Mouse (Mus musculus) left cerebral cortex, adult 18-20 months (tissue): ENCODE data around the gene Klhdc9. TPM values are rescaled to one million over a fixed set of nuclear protein-coding genes. Genes with fewer than 3 reads are reported as not detected.
A peak's percentile ranks its signal among the peaks of the same experiment; 100 is the strongest.

Source experiments
- DNase-seq, 2 experiments: peaks; one replicate each; pipeline ENCODE4 v3.0.0; 2021 to 2022; ENCODE audit warnings: low spot score in 2 of 2, mixed read lengths in 1 of 2
- long read RNA-seq, 2 experiments: library from polyadenylated mRNA; stranded (forward); transcript quantifications; one replicate each; pipeline ENCODE4 v2.0.0; 2021
- total RNA-seq, 2 experiments: library from RNA; stranded (reverse); gene quantifications; 2 replicates each; pipeline ENCODE4 v1.2.3; 2021

Gene Klhdc9
- total RNA-seq: 1 to 10 TPM; 7.1 to 8.0 TPM
- long read RNA-seq, experiment 1, transcript Klhdc9-201 (4 exons, 1,558 nt): major isoform, 7 of 10 reads
- long read RNA-seq, experiment 1, partial matches to known transcripts: 0 of 10 reads
- long read RNA-seq, experiment 1, other reads (novel, unspliced or antisense): 3 of 10 reads
- long read RNA-seq, experiment 2, transcript Klhdc9-201 (4 exons, 1,558 nt): major isoform, 11 of 13 reads
- long read RNA-seq, experiment 2, partial matches to known transcripts: 1 of 13 reads
- long read RNA-seq, experiment 2, other reads (novel, unspliced or antisense): 1 of 13 reads

DNA sequence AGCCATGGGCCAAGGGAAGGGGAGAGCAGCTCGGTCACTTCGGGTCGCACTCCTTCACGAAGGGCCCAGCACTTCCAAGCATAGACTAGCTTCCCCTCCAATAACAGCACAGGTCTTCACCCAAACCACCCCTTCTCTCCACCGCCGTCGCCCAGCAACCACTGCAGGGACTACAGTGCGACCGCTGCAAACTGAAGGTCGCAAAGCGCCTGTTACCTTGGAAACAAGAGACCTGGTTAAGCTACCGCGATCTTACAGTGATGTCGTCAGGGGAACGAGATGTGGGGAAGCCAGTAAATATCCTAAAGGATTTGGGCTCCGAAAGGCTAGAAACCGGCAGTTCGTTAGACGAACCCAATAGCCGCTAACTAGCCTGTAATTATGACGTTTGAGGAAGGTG is at the start of gene Klhdc9:
Klhdc9 (minus strand) TSS at position 143 of the 400 bp plus-strand sequence.
- DNase-seq: peak; percentile 83 to 86

DNA sequence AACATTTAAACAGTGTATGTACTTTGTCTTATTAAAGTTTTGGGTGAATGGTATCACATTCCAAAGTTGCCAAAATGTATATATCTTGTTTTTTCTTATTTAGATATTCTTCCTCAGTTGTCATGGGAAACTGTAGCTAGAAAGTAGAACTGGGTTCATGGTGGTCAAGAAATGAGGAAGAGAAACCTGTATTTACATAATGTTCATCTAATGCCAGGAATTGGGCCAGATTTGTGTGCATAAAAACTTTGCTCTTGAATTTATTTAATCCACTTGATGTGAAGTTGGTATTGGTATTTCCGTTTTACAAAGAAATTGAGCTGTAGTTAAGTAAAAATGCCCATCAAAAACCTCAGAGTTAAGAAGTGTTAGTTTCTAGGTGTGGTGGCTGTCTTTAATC is 49.6 kb upstream of the Klhdc9 start:
- DNase-seq: no peak

DNA sequence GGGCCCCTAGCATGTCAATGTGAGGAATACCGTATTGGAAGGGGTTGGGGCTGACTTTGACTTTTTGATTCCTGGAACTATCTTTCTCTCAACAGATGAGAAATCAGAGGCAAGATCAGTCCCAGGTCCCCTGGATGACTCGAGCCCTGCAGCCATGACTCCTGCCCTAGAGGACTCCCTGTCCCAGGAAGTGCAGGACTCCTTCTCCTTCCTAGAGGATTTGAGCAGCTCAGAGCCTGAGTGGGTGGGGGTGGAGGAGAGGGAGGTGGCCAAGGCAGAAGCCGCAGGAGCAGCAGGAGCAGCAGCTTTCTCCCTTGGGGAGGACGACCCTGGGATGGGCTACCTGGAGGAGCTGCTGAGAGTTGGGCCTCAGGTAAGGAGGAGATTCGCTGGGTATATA is 46.7 kb upstream of the Klhdc9 start:
- DNase-seq: no peak

DNA sequence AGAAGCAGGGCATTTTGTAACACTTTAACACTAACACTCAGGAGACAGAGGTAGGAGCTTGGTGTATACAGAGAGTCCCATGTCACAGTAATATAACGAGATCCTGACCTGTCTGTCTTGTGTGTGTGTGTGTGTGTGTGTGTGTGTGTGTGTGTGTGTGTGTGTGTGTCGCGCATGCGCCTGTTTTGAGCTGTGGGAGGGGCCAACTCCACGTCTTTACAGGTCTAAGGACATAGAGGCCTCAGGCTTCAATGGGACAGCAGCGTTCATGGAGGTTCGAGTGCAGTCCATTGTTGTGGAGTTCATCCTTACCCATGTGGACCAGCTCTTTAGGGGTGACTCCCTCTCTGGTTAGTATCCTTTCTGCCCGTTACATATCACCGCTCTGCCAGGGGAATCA is 42.4 kb upstream of the Klhdc9 start:
- DNase-seq: no peak

DNA sequence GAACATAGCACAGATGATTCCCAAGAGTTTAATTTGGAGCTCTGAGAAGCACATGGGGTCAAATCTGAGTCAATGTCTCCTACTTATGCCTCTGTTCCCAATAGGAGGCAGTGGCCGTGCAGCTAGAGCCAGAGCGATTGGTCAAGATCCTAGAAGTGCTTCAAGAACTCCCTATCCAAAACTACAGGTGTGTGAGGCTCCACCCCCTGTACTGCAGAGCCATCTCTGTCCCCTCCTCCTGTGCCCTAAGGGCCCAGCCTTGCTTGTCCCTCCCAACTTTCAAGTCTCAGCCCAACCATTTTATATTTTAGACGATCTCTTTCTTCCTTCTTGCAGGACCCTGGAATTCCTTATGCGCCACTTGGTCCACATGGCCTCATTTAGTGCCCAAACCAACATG is 41.2 kb upstream of the Klhdc9 start:
- DNase-seq: no peak

DNA sequence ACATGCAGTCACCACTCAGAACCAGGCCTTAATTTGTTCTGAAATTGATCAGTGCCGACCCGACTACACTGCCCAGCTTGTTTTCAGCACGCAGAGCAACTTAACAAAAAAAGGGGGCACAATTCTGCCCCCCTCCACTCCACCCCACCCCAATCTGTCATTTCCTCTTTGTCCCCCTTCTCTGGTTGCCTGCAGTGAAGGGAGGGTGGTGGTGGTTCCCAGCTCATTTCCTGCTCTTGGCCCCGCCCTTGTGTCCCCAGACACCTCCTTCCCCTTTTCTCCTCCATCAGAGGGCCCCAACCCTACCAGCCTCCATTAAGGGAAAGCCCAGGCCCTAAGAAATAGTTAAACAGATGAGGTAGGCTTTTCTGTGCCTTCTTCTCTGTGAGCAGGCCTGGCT is 29.5 kb upstream of the Klhdc9 start:
- DNase-seq: no peak

DNA sequence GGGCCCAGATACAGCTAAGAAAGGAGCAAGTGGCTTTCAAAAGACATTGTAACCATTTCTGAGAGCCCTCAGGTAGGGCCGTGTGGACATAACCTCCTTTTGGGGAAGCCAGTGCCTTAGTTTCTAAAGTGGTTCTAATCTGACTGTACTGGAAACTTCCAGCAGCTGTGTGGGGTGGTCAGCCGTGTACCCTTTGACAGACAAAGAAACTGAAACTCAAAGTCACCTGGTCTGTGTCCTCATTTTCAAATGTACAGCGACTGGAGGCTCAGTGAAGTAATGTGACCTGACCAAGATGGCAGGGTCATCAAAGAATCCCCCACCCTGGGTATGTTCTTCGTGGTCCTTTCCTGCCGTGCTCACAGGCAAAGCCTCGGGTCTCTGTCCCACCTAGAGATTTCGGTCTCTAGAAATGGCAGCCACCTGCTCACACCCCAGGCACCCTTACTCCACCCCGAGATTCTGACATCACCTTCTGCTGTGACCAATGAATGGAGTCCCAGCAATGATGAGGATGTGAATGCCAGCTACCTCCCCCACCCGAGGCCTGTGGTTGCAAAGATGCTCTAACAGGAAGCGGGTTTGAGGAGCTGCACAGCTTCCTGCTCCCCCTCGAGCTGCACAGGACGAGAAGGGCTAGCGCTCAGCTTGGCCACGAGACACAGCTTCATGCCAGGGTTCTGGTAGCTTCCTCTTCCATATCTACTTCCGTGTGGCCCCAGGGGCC is 27.9 kb upstream of the Klhdc9 start, which contains the start of gene Arhgap30:
Arhgap30 (plus strand) TSS at position 579 of the 727 bp plus-strand sequence.
- no peak for DNase-seq

DNA sequence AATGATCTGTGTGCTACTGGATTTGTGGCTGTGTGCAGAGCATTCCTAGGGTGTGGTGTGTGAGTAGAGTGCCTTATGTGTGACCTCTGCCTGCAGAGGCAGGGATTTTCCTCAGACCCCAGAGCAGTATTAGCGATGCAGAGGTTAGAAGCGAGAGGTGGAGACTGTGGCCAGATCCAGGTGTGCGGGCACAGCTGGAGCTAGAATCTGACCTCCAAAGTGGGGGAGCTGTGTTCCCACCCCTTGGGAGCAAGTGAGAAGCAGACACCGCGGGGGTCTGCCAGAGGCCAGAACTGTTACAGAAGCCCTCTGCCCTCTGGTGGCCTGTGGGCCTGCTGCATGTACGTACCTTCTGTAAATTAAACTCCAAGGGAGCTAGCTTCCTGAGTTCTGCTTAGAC is 26.5 kb upstream of the Klhdc9 start:
- DNase-seq: no peak

DNA sequence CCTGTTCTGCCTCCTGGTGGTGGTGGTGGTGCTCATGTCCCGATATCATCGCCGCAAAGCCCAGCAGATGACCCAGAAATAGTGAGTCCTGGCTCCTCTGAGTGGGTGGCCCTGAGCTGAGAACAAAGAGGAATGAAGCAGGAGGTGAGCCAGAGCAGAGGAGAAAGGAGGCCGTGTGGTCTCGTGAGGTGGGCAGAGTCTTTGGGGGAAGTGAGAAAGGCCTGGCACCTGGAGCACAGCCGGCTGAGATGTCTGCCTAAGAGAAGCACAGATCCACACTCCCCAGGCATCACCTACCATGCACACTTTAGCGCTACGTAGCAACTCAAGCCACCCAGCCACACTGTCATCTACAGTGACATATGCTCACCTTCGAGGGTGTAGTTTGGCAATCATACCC is 24.6 kb upstream of the Klhdc9 start:
- no peak for DNase-seq

DNA sequence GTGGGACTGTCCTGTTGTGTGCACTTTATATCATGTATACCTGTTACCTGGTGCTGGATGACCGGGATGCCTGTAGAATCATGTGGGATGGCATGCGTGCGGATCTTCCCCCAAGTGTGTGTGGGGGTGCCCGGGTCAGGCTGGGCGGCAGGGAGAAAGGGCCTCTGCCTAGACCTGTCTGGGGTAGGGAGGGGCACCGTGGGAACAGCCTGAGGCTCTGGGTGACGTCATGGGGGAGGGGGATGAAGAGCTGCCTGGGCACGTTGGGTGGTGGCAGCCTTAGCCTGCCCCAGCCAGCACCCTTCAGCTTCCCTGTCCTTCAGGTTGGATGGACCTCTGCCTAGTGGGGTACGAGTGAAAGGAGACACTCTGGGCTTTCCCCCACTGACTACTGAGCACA is 23.8 kb upstream of the Klhdc9 start:
- no peak for DNase-seq

DNA sequence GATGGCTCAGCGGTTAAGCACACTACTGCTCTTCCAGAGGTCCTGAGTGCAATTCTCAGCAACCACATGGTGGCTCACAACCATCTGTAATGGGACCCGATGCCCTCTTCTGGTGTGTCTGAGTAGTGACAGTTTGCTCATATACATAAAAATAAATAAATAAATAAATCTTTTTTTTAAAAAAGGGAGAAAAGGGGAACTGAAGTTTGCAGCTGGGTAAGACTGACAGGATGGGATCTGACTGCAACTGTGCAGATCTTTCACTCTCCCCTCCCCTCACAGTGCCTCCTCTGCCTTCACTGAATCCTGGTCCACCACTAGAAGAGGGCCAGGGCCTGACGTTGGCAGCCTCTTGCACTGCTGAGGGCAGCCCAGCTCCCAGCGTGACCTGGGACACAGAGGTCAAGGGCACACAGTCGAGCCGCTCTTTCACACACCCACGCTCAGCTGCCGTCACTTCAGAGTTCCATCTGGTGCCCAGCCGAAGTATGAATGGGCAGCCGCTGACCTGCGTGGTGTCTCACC is 21.6 kb upstream of the Klhdc9 start:
- DNase-seq: no peak

DNA sequence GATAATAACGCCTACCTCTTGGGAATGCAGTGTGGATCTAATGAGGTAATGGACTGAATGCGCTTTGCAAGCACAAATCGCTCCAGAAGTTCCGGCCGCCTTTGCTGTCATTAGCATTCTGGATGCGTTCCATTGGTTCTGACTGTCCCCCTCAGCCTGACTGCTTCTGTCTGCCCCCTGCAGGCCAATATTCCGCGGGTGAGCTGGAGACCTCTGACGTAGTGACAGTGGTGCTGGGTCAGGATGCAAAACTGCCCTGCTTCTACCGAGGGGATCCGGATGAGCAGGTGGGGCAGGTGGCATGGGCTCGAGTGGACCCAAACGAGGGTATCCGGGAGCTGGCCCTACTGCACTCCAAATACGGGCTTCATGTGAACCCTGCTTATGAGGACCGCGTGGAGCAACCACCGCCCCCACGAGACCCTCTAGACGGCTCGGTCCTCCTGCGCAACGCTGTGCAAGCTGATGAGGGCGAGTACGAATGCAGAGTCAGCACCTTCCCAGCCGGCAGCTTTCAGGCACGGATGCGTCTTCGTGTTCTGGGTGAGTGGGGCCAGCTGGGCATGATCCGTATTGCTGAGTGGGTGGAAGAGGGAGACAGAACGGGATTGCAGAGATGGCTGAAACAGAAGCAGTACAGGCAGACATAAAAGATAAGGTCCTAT is 19.5 kb upstream of the Klhdc9 start:
- DNase-seq: peak; percentile 73 to 81

DNA sequence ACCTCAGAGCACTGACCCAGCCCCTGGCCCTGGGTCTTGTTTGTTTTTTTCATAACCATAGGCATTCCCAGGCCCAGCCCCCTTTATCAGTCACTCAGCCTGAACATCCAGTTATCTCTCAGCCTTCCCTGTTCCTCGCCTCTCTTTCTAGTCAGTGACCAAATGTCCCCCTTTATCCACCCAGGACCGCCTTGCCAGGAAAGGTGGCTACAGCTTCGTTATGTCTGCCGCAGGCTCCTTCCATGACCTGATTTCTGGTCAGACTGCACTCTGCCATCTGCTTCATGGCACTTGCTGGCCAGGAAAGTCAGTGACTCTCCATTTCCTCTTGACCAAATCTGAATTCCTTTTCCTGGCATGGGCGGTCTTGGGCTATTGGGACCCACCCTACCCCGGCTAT is 17.7 kb upstream of the Klhdc9 start:
- DNase-seq: no peak

DNA sequence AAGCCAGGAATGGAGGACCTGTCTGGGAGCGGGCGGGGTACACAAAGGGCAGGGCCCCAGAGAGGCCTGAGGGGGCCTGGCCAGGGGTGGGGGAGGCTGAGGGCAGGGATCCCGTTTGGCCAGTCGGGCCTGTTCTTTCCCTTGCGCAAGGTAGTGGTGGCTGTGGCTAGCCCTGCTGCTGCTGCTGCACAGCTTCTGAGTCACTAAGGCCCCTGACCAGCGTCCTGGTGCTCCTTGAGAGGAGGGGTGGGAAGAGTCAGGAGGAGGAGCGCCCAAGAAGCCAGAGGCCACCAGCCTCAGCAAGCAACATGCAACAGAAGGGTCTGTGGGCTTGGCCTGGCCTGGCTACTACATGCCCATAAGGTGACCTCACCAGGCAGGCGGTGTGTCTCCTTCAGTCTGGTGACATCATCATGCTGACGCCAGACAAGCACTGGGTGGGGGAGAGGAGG is 15.1 kb upstream of the Klhdc9 start:
- no peak for DNase-seq

DNA sequence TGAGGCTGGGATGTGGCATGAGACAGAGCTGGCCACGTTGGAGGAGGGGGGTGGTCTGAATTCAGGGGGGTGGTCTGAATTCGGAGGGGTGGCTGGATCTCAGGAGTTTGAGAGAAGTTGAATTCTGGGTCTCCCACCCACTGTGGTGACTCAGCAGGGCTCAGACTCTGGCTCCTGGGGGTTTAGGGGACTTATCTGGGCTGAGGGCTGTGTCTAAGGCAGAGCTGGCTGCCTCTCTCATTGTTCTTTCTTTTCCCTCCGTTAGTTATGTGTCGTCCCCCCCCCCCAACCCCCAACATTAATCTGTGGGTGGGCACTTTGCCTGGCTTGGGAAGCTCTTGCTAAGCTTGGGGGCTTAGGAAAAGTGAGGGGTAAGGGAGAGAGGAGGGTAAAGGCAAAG is 13.3 kb upstream of the Klhdc9 start:
- DNase-seq: no peak

DNA sequence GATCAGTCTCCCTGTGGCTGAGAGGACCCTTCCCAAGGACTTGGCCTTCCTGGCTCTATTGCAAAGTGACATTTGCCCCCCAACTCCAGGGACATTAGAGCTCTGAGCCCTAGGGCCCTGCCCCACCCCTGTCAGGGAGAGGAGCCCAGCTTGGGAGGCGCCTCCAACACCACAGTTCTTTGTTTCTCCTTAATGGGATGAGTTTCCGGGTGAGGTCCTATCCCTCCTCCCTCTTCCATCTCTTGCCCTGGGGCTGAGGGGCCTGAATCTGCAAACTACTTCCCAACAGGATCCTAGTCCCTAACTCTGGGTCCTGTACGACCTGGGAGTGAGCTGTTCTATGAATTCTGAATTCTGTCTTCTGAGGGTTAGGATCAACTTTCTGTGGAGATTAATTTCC is 12.3 kb upstream of the Klhdc9 start:
- DNase-seq: no peak

DNA sequence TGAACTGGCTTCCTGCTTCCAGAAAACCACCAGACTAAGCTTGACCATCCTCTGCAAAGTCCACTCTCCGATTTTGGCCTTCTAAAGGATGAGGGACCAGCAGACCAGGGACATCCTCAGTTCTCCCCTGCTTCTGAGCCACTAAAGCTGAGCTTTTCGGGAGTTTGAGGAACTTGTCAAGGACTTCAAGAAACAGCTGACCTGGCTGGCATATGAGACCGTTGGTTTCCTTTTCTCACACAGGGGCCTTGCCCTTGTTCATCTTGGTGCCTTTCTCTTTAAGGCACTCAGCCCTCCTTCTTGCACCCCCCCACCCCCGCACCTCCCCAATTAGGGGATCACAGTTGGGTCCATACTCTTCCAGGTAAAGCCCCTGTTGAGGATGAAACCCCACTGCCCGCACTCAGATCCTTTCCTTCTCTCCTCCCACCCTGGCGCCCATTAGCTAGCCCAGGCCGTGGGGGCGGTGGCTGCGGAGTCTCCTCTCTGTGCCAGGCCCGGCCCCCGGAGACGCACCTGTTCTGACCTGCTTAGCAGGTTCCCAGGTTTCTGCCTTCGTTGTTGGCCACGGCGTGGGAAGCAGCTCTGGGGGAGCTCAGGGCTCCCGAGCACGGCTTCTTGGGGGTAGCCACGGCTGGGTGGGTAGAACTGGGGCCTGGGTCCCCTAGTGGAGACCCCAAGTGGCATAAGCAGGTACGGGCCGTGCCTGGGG is 9.4 kb upstream of the Klhdc9 start, which contains the start of gene Nectin4:
Nectin4 (plus strand) TSS at position 255 of the 712 bp plus-strand sequence.
- DNase-seq: no peak

DNA sequence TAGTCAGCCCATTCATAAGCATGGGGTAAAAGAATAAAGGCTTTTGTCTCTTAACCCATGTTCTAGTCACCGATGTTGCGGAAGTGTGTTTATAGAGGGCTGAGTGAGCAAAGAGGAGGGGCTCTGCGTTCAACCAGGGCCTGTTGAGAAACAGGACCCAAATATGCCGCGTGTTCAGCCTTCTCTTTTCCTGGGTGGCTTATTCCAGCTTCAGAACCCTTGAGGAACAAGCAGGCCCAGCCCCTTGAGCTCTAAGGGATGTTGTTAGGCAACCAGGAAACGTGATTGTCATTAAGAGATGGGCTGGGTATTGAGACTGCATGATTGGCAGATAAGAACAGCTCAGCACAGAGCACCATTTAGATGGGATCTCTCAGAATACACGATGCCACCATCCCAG is 5.3 kb upstream of the Klhdc9 start:
- no peak for DNase-seq

DNA sequence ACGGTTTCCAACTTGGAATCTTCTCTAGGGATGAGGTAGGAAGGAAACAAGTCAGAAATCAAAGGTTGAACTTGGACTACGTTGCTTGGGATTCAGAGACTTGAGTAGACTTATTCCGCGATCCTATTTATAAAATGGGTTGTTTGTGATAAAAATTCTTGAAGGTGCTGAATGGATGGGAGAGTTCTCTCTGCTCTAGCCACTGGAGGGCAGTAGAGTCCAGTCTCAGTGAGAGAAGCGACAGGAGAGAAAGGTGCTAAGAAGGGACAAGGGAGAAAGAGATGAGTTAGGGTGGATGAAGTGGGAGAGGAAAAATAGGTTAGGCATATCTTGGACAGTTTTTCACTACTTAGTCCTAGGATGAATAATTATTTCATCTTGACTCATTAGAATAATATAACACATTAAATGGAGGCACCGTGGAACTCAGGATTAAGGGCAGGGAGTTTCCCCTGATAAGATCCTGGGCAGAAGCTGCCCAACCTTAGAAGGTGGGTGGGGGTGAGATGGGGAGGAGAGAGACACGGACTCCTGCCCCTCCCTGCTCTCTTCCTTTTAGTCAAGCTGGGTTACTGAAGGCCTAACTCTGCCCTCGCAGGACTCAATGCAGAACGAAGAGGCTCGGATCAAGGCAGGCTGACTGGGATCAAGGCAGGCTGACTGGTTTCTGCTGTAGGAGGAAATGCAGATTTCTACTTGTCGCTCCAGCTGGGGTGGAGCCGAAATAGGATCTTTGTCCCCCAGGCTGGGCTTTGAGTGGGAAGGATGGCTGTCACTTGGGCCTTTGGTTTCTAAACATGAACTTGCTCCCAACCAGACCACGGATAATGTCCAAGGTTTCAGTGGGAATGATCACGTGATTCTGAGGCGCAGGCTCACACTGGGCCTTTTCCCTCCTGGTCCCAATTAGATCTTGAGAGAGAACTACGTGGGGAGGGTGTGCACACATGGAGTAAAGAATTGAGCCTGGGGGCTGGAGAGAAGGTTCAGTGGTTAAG is 807 bp upstream of the Klhdc9 start:
- DNase-seq: peak; percentile 69 to 79

DNA sequence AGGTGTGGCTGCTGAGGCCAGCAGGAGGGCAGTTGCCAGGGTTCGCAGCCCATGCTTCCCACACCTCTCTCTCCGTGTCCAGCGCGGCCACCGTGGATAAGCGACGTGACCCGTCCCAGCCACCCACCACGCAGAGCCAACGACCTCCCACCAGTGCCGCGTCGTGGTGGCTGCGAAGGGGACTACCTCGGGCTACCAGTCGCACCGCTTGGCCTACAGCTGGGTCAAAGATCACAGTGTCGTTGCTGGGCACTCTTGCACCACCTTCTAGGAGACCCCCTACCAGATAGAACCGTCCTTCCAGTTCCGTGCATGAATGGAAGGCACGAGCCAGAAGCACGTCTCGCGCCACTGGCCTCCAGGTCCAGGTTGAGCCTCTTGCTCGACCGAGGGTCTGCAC is 345 bp downstream of the Klhdc9 start:
- peak; percentile 26 to 39 for DNase-seq
